Mouse (Mus musculus): ENCODE measurements around the gene Ngf. TPM values are rescaled to one million over a fixed set of nuclear protein-coding genes. Genes with fewer than 3 reads are reported as not detected.
A peak's percentile ranks its signal among the peaks of the same experiment; 100 is the strongest.

Ngf gene
- not detected in 2 replicates for polyA plus RNA-seq (2012; ENCODE audit: insufficient read depth, low replicate concordance)

DNA sequence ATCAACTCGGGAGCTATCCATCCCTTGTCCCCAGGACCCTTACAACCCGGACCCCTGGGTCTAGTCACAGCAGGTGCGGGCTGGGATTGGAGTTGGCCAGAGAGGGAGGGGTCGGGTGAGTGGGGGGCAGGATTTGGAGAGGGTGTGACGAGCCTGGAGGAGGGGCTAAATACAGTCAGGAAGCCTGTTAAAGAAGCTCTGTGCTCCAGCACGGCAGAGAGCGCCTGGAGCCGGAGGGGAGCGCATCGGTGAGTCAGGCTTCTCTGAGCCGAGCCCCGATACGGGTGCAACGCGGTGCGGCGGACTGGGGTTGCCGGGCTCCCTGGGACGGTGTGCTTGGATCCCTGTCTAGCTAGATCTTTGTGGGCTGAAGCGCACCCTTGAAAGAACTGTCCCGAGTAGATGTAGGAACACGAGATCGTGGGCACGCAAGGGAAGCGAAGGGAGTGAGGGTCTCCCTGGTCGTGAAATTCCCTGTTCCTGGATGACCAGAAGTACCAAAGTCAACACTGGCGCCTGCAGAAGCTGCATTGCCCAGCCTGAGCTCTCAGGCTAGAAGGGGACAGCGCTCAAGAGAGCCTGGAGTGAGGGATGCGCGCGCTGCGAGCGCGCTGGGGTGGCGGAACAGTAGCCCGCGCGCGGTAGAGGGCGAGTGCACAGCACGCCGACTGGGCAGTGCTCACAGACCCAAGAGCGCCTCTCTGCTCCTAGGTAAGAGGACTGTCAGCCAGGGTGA lies at the start of gene Ngf:
Gene Ngf (plus strand): TSS at position 207 of the 736 bp plus-strand sequence.
- Histone ChIP-seq H3K27me3 (replicated peaks) (peaks cover 20% of the 10 kb centered on the region), H3K4me1 (no peaks in the 10 kb centered on the region), H3K9me3 (peaks cover 6% of the 10 kb centered on the region; the same call in 1 of the 2 replicates), H3K4me3 (replicated peaks) (no peak within 1 kb of the TSS), H3K36me3 (replicated peaks; ENCODE audit: low read length) (no peaks in the 10 kb centered on the region)
- TF ChIP-seq FLI1 (IDR thresholded peaks at IDR 0.05; ENCODE audit: low read length) (no peak), GATA1 (IDR thresholded peaks at IDR 0.05; ENCODE audit: borderline replicate concordance, low read length) (no peak)

DNA sequence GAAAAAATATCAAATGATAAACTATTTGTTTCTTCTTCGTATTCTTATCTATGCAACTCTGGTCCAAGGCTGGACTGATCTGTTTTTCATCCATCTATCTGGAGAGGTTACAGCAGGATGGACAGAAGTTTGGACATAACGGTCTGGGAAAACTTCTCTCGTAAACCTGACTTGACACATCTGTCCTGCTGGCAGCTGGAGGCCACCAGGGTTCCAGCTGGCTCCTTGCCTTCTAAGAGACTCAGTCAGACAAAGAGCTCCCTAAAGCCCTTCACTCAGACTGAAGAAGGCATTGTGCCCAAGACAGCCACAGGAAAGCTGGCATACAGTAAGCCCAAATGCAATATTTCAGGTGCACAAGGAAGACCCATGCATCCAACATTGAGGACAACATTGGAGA lies 24.2 kb upstream of the Ngf start:
- no peaks in the 10 kb centered on the region for H3K4me1 ChIP-seq

GRCm38 (mm10) chr3:102446691-102447090 lies 23.0 kb upstream of the Ngf start:
- Histone ChIP-seq H3K4me1 (no peaks in the 10 kb centered on the region), H3K36me3 (replicated peaks; ENCODE audit: low read length) (no peaks in the 10 kb centered on the region), H3K9me3 (peaks cover 22% of the 10 kb centered on the region), H3K27me3 (replicated peaks) (no peaks in the 10 kb centered on the region), H3K4me3 (replicated peaks) (no peak overlapping the region)
- no peak for TF ChIP-seq FLI1 (IDR thresholded peaks at IDR 0.05; ENCODE audit: low read length)
- no peak for TF ChIP-seq GATA1 (IDR thresholded peaks at IDR 0.05; ENCODE audit: borderline replicate concordance, low read length)

More for the DNA sequence above, 24.2 kb upstream of the Ngf start:
- Histone ChIP-seq H3K9me3 (peaks cover 22% of the 10 kb centered on the region), H3K36me3 (replicated peaks; ENCODE audit: low read length) (no peaks in the 10 kb centered on the region), H3K27me3 (replicated peaks) (no peaks in the 10 kb centered on the region), H3K4me3 (replicated peaks) (no peak overlapping the region)
- no peak for TF ChIP-seq GATA1 (IDR thresholded peaks at IDR 0.05; ENCODE audit: borderline replicate concordance, low read length)
- no peak for TF ChIP-seq FLI1 (IDR thresholded peaks at IDR 0.05; ENCODE audit: low read length)

- TF ChIP-seq FLI1 (IDR thresholded peaks at IDR 0.05; ENCODE audit: low read length) = no peak
- no peak for TF ChIP-seq GATA1 (IDR thresholded peaks at IDR 0.05; ENCODE audit: borderline replicate concordance, low read length)
- no peaks in the 10 kb centered on the region for H3K27me3 ChIP-seq (replicated peaks)
- no peaks in the 10 kb centered on the region for H3K4me1 ChIP-seq
- H3K36me3 ChIP-seq (replicated peaks; ENCODE audit: low read length) = no peaks in the 10 kb centered on the region
- H3K9me3 ChIP-seq = no peaks in the 10 kb centered on the region
- no peak overlapping the region for H3K4me3 ChIP-seq (replicated peaks)
These were observed 15.2 kb upstream of the Ngf start for GRCm38 (mm10) chr3:102454566-102454965.

DNA sequence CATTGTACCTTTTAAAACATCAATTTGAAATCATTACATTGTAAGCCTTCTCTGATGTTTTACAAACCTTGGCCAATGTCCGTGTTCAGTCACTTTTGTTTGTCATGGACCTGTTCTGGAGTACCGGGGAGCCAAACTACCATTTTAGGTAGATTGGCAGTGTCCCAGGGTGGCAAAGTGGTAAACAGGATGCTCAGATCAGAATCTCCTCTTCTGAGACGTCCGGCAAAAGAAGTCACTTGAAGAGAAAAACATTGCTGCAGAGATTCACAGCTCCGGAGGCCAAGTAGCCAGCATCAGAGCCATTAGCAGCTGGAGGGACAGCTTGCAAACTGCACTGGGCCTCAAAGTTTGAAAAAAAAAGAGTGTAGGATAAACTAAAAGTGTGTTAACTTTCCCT lies 9.2 kb upstream of the Ngf start:
- Histone ChIP-seq H3K36me3 (replicated peaks; ENCODE audit: low read length) (no peaks in the 10 kb centered on the region), H3K4me3 (replicated peaks) (no peak overlapping the region), H3K4me1 (no peaks in the 10 kb centered on the region), H3K27me3 (replicated peaks) (no peaks in the 10 kb centered on the region), H3K9me3 (no peaks in the 10 kb centered on the region)
- TF ChIP-seq GATA1 (IDR thresholded peaks at IDR 0.05; ENCODE audit: borderline replicate concordance, low read length) (no peak), FLI1 (IDR thresholded peaks at IDR 0.05; ENCODE audit: low read length) (no peak)

DNA sequence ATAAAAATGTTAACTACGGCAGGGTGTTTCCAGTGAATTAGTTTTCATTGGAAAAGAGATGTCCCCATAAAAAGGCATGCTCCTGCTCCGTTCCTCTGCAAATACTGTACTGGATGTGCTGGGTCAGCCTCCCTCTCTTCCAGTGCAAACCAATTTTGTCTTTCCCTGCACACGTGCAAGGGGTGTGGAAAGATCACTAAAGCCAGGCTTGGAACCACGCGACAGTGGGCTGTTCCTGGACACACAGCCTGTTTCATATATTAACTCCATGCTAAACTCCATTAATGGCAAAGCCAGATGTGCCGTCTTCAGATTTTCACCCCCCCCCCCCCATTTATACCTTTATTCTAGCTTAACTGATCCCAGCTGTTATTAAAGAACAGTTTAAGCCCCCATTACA lies 8.7 kb upstream of the Ngf start:
- H3K4me3 ChIP-seq (replicated peaks) = no peak overlapping the region
- TF ChIP-seq GATA1 (IDR thresholded peaks at IDR 0.05; ENCODE audit: borderline replicate concordance, low read length) (no peak), FLI1 (IDR thresholded peaks at IDR 0.05; ENCODE audit: low read length) (no peak)
- no peaks in the 10 kb centered on the region for H3K4me1 ChIP-seq
- H3K27me3 ChIP-seq (replicated peaks) = no peaks in the 10 kb centered on the region
- H3K36me3 ChIP-seq (replicated peaks; ENCODE audit: low read length) = no peaks in the 10 kb centered on the region
- no peaks in the 10 kb centered on the region for H3K9me3 ChIP-seq

DNA sequence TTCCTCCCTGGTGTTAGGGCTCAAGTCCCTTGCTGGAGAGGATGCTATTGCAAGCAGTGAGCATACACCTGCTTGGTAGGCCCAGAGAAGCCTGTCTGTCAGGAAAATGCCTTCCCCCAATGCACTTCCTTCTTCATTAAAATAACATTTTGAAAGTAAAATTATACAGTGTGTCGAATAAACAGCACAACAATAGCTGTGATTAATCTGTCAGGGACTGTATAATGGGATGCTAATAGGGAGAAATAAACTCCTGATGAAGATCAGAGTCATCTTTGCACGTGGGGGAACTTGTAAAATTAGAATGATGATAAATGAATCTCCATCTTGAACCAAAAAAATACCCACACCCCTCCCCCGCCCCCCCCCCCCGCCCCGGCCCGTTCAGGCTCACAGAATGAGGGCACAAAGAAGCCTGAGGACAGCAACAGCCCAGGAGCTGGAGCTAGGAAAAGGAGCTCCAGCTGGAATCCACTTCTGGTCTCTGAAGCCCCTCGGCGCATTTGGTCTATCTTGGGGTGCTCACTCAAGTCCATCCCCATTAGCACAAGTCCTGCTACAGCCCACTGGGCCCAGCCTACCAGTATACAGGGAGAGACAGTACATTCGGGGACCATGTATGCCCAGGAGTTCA lies 6.9 kb upstream of the Ngf start:
- Histone ChIP-seq H3K4me1 (no peaks in the 10 kb centered on the region), H3K9me3 (no peaks in the 10 kb centered on the region)

DNA sequence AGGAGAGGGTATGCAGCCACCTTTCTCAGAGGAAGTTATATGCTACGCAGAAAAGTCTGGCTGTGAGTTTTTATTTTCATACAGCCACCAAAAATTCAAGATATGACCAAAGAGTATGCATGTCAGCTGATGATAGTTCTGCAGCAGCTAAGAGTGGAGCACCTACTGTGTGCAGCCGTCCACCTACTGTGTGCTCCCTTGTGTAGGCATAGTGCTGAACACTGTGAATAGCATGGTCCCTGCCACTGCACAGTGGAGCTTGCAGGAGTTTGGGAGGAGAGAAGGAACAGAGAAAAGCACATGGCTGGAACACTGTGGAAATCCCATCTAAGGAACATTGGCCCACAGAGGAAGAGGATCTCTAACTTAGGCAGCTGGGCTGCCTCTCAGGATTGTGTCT lies 6.4 kb upstream of the Ngf start:
- Histone ChIP-seq H3K27me3 (replicated peaks) (peaks cover 1% of the 10 kb centered on the region), H3K4me1 (no peaks in the 10 kb centered on the region), H3K36me3 (replicated peaks; ENCODE audit: low read length) (no peaks in the 10 kb centered on the region), H3K9me3 (no peaks in the 10 kb centered on the region), H3K4me3 (replicated peaks) (no peak overlapping the region)
- TF ChIP-seq GATA1 (IDR thresholded peaks at IDR 0.05; ENCODE audit: borderline replicate concordance, low read length) (no peak), FLI1 (IDR thresholded peaks at IDR 0.05; ENCODE audit: low read length) (no peak)

More for the DNA sequence above, 6.9 kb upstream of the Ngf start:
- TF ChIP-seq FLI1 (IDR thresholded peaks at IDR 0.05; ENCODE audit: low read length) (no peak), GATA1 (IDR thresholded peaks at IDR 0.05; ENCODE audit: borderline replicate concordance, low read length) (no peak)
- Histone ChIP-seq H3K27me3 (replicated peaks) (peaks cover 1% of the 10 kb centered on the region), H3K4me3 (replicated peaks) (no peak overlapping the region), H3K36me3 (replicated peaks; ENCODE audit: low read length) (no peaks in the 10 kb centered on the region)

DNA sequence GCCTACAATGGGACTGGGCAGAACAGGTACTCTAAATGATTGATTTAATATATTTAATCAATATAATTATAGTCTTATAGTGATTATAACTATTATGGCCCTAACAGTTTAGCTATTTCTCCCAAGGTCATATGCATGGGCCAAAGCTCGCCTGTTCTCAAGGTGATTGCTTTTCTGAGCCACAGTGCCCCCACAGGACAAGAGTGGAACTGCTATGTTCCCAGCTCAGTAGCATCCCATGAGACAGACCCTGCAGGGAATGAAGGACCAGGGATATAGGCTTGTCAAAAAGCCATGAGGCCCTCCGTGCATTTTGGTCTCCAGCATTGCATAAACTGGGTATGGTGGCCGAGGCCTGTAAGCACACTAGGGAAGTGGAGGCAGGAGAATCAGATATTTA lies 3.1 kb upstream of the Ngf start:
- TF ChIP-seq GATA1 (IDR thresholded peaks at IDR 0.05; ENCODE audit: borderline replicate concordance, low read length) = no peak
- no peak for TF ChIP-seq FLI1 (IDR thresholded peaks at IDR 0.05; ENCODE audit: low read length)
- no peaks in the 10 kb centered on the region for H3K9me3 ChIP-seq

GRCm38 (mm10) chr3:102467121-102467520 lies 2.6 kb upstream of the Ngf start:
- no peaks in the 10 kb centered on the region for H3K4me1 ChIP-seq
- H3K36me3 ChIP-seq (replicated peaks; ENCODE audit: low read length) = no peaks in the 10 kb centered on the region
- TF ChIP-seq FLI1 (IDR thresholded peaks at IDR 0.05; ENCODE audit: low read length) = no peak
- no peak for TF ChIP-seq GATA1 (IDR thresholded peaks at IDR 0.05; ENCODE audit: borderline replicate concordance, low read length)
- peaks cover 20% of the 10 kb centered on the region for H3K27me3 ChIP-seq (replicated peaks)
- H3K4me3 ChIP-seq (replicated peaks) = peak overlapping the region; percentile 38
- no peaks in the 10 kb centered on the region for H3K9me3 ChIP-seq

More for the DNA sequence above, 3.1 kb upstream of the Ngf start:
- Histone ChIP-seq H3K4me1 (no peaks in the 10 kb centered on the region), H3K4me3 (replicated peaks) (no peak overlapping the region), H3K36me3 (replicated peaks; ENCODE audit: low read length) (no peaks in the 10 kb centered on the region), H3K27me3 (replicated peaks) (peaks cover 20% of the 10 kb centered on the region)

All from megakaryocyte, embryonic 14.5 days (primary cell).